Mouse (Mus musculus) adrenal gland, adult (tissue): Measurements from ENCODE around the gene Txlnb.
"Not testable (repeated sequence)": the region's sequence is repeated elsewhere in the genome, so short reads cannot be mapped to it uniquely, and the experiment has no call there.

ENCODE experiments used
- DNase-seq, 2 experiments: peaks; one replicate each; pipeline ENCODE4 v3.0.0; 2022 to 2023; ENCODE audit warnings: low spot score in 1 of 2; ENCODE audit not compliant: inconsistent age in 2 of 2

Gene Txlnb

GRCm38 (mm10) chr10:17815052-17815451 lies 19.0 kb downstream of the Txlnb start:
- no peak for DNase-seq

GRCm38 (mm10) chr10:17820422-17820821 lies 24.4 kb downstream of the Txlnb start:
- not testable (repeated sequence) for DNase-seq

GRCm38 (mm10) chr10:17827391-17827790 lies 31.4 kb downstream of the Txlnb start:
- DNase-seq: no peak

- DNase-seq: no peak
These were observed 33.2 kb downstream of the Txlnb start for GRCm38 (mm10) chr10:17829205-17829604.

- no peak for DNase-seq
These were observed 35.0 kb downstream of the Txlnb start for GRCm38 (mm10) chr10:17831041-17831440.

- DNase-seq: no peak
These were observed 39.0 kb downstream of the Txlnb start for GRCm38 (mm10) chr10:17835031-17835430.

GRCm38 (mm10) chr10:17836275-17836674 lies 40.2 kb downstream of the Txlnb start:
- DNase-seq: no peak

- no peak for DNase-seq
These were observed 46.0 kb downstream of the Txlnb start for GRCm38 (mm10) chr10:17842030-17842429.

- DNase-seq: no peak
These were observed 48.9 kb downstream of the Txlnb start for GRCm38 (mm10) chr10:17844781-17845537.

GRCm38 (mm10) chr10:17857647-17858261 lies 61.7 kb downstream of the Txlnb start:
- DNase-seq: no peak

GRCm38 (mm10) chr10:17860701-17861480 lies 64.9 kb downstream of the Txlnb start:
- peak in 1 of 2 experiments; percentile 80 for DNase-seq

- DNase-seq: peak; percentile 62 to 88
These were observed 74.0 kb downstream of the Txlnb start for GRCm38 (mm10) chr10:17869822-17870662.

GRCm38 (mm10) chr10:17878002-17878919 lies 82.2 kb downstream of the Txlnb start:
- no peak for DNase-seq

- no peak for DNase-seq
These were observed 84.0 kb downstream of the Txlnb start for GRCm38 (mm10) chr10:17880038-17880437.

GRCm38 (mm10) chr10:17880724-17881123 lies 84.7 kb downstream of the Txlnb start:
- DNase-seq: peak; percentile 21 to 81
